Mouse (Mus musculus): ENCODE measurements around the gene Oas1h.
"Not testable (repeated sequence)": the region's sequence is repeated elsewhere in the genome, so short reads cannot be mapped to it uniquely, and the experiment has no call there.

GRCm38 (mm10) chr5:120891566-120892242, 30.5 kb downstream of the Oas1h start:
- not testable (repeated sequence) for TF ChIP-seq POLR2AphosphoS2 (IDR thresholded peaks at IDR 0.05; ENCODE audit: insufficient read length, low read depth); MAX (IDR thresholded peaks at IDR 0.05; ENCODE audit: low read depth)
